Mouse (Mus musculus): ENCODE measurements at regions not wholly inside any gene's neighbourhood (a gene's known extent, or its start where the extent isn't known, plus 50 kb on each side); places are given as distances from the start of the nearest gene placed in this dataset.
A peak's percentile ranks its signal among the peaks of the same experiment; 100 is the strongest.

- no peak for ATAC-seq (ENCODE audit: extremely low read depth, insufficient number of reproducible peaks, low FRiP score, poor library complexity, severe bottlenecking)
Observed at GRCm38 (mm10) chr10:67742305-67742704, 170.2 kb downstream of the Zfp365 start.

GRCm38 (mm10) chr10:67739199-67739598, 173.3 kb downstream of the Zfp365 start:
- no peak for ATAC-seq (ENCODE audit: extremely low read depth, insufficient number of reproducible peaks, low FRiP score, poor library complexity, severe bottlenecking)

- ATAC-seq (ENCODE audit: extremely low read depth, insufficient number of reproducible peaks, low FRiP score, poor library complexity, severe bottlenecking), result peak; percentile 95
Observed at GRCm38 (mm10) chr10:67736636-67737035, 175.8 kb downstream of the Zfp365 start.

- no peak for ATAC-seq (ENCODE audit: extremely low read depth, insufficient number of reproducible peaks, low FRiP score, poor library complexity, severe bottlenecking)
Observed at GRCm38 (mm10) chr10:67731577-67731976, 180.9 kb downstream of the Zfp365 start.

GRCm38 (mm10) chr10:67729271-67729670, 180.5 kb upstream of the Ado start:
- ATAC-seq (ENCODE audit: extremely low read depth, insufficient number of reproducible peaks, low FRiP score, poor library complexity, severe bottlenecking), result peak; percentile 42

- ATAC-seq (ENCODE audit: extremely low read depth, insufficient number of reproducible peaks, low FRiP score, poor library complexity, severe bottlenecking), result no peak
Observed at GRCm38 (mm10) chr10:67727580-67727979, 178.8 kb upstream of the Ado start.

GRCm38 (mm10) chr10:67726796-67727195, 178.0 kb upstream of the Ado start:
- no peak for ATAC-seq (ENCODE audit: extremely low read depth, insufficient number of reproducible peaks, low FRiP score, poor library complexity, severe bottlenecking)

- ATAC-seq (ENCODE audit: extremely low read depth, insufficient number of reproducible peaks, low FRiP score, poor library complexity, severe bottlenecking), result no peak
Observed at GRCm38 (mm10) chr10:67726351-67726750, 177.6 kb upstream of the Ado start.

- ATAC-seq (ENCODE audit: extremely low read depth, insufficient number of reproducible peaks, low FRiP score, poor library complexity, severe bottlenecking), result peak; percentile 33; the same call in 1 of the 2 replicates
Observed at GRCm38 (mm10) chr10:67721787-67722186, 173.0 kb upstream of the Ado start.

- ATAC-seq (ENCODE audit: extremely low read depth, insufficient number of reproducible peaks, low FRiP score, poor library complexity, severe bottlenecking), result no peak
Observed at GRCm38 (mm10) chr10:67717506-67717905, 168.8 kb upstream of the Ado start.

GRCm38 (mm10) chr10:67715046-67715445, 166.3 kb upstream of the Ado start:
- no peak for ATAC-seq (ENCODE audit: extremely low read depth, insufficient number of reproducible peaks, low FRiP score, poor library complexity, severe bottlenecking)

GRCm38 (mm10) chr10:67713098-67713497, 164.3 kb upstream of the Ado start:
- ATAC-seq (ENCODE audit: extremely low read depth, insufficient number of reproducible peaks, low FRiP score, poor library complexity, severe bottlenecking), result peak; percentile 69

- ATAC-seq (ENCODE audit: extremely low read depth, insufficient number of reproducible peaks, low FRiP score, poor library complexity, severe bottlenecking), result peak; percentile 60
Observed at GRCm38 (mm10) chr10:67712665-67713064, 163.9 kb upstream of the Ado start.

GRCm38 (mm10) chr10:67711961-67712360, 163.2 kb upstream of the Ado start:
- no peak for ATAC-seq (ENCODE audit: extremely low read depth, insufficient number of reproducible peaks, low FRiP score, poor library complexity, severe bottlenecking)

- no peak for ATAC-seq (ENCODE audit: extremely low read depth, insufficient number of reproducible peaks, low FRiP score, poor library complexity, severe bottlenecking)
Observed at GRCm38 (mm10) chr10:67706436-67706835, 157.7 kb upstream of the Ado start.

- ATAC-seq (ENCODE audit: extremely low read depth, insufficient number of reproducible peaks, low FRiP score, poor library complexity, severe bottlenecking), result peak; percentile 69
Observed at GRCm38 (mm10) chr10:67702783-67703455, 154.2 kb upstream of the Ado start.

GRCm38 (mm10) chr10:67697401-67698195, 148.8 kb upstream of the Ado start:
- no peak for ATAC-seq (ENCODE audit: extremely low read depth, insufficient number of reproducible peaks, low FRiP score, poor library complexity, severe bottlenecking)

GRCm38 (mm10) chr10:67695891-67696853, 147.4 kb upstream of the Ado start:
- ATAC-seq (ENCODE audit: extremely low read depth, insufficient number of reproducible peaks, low FRiP score, poor library complexity, severe bottlenecking), result peak; percentile 51

GRCm38 (mm10) chr10:67694751-67695150, 146.0 kb upstream of the Ado start:
- ATAC-seq (ENCODE audit: extremely low read depth, insufficient number of reproducible peaks, low FRiP score, poor library complexity, severe bottlenecking), result no peak
